Mouse (Mus musculus): ENCODE data around the gene Lrrk1. TPM values are rescaled to one million over a fixed set of nuclear protein-coding genes. Genes with fewer than 3 reads are reported as not detected.

Gene Lrrk1
- polyA plus RNA-seq, 1 experiment from 2014 or later, result 12.4 TPM

GRCm38 (mm10) chr7:66309240-66309949, 78.8 kb downstream of the Lrrk1 start:
- 64% methylated on average over 5 of the region's 5 CpGs for WGBS
- Histone ChIP-seq H3K9ac (no peak overlapping the region), H3K36me3 (0 out of 2 replicates have a peak, but pooled peaks cover 6% of the 10 kb centered on the region), H3K9me3 (no peaks in the 10 kb centered on the region), H3K4me3 (no peak overlapping the region), H3K4me1 (no peaks in the 10 kb centered on the region), H3K27me3 (no peaks in the 10 kb centered on the region), H3K27ac (no peak overlapping the region), H3K4me2 (replicated peaks) (no peak overlapping the region)
- no peak for ATAC-seq (ENCODE audit: insufficient number of reproducible peaks, insufficient read depth, low FRiP score, low TSS enrichment)

GRCm38 (mm10) chr7:66308581-66309239, 79.4 kb downstream of the Lrrk1 start:
- no peaks in the 10 kb centered on the region for H3K4me1 ChIP-seq
- H3K36me3 ChIP-seq, result 0 out of 2 replicates have a peak, but pooled peaks cover 6% of the 10 kb centered on the region
- no peak overlapping the region for H3K4me2 ChIP-seq (replicated peaks)
- no peaks in the 10 kb centered on the region for H3K9me3 ChIP-seq
- no peak overlapping the region for H3K9ac ChIP-seq
- H3K27me3 ChIP-seq, result no peaks in the 10 kb centered on the region
- no peak for ATAC-seq (ENCODE audit: insufficient number of reproducible peaks, insufficient read depth, low FRiP score, low TSS enrichment)
- no peak overlapping the region for H3K4me3 ChIP-seq
- WGBS, result 71% methylated on average over 13 of the region's 13 CpGs
- no peak overlapping the region for H3K27ac ChIP-seq

- 79% methylated on average over 2 of the region's 2 CpGs for WGBS
- H3K9ac ChIP-seq, result no peak overlapping the region
- H3K4me2 ChIP-seq (replicated peaks), result no peak overlapping the region
- H3K36me3 ChIP-seq, result 0 out of 2 replicates have a peak, but pooled peaks cover 6% of the 10 kb centered on the region
- ATAC-seq (ENCODE audit: insufficient number of reproducible peaks, insufficient read depth, low FRiP score, low TSS enrichment), result no peak
- no peaks in the 10 kb centered on the region for H3K9me3 ChIP-seq
- H3K4me3 ChIP-seq, result no peak overlapping the region
- no peaks in the 10 kb centered on the region for H3K4me1 ChIP-seq
- no peaks in the 10 kb centered on the region for H3K27me3 ChIP-seq
- no peak overlapping the region for H3K27ac ChIP-seq
Observed at GRCm38 (mm10) chr7:66307791-66308190, 80.4 kb downstream of the Lrrk1 start.

GRCm38 (mm10) chr7:66305714-66306198, 82.4 kb downstream of the Lrrk1 start:
- Histone ChIP-seq H3K4me1 (no peaks in the 10 kb centered on the region), H3K36me3 (0 out of 2 replicates have a peak, but pooled peaks cover 6% of the 10 kb centered on the region), H3K4me2 (replicated peaks) (no peak overlapping the region), H3K9me3 (no peaks in the 10 kb centered on the region), H3K9ac (no peak overlapping the region), H3K27ac (no peak overlapping the region), H3K4me3 (no peak overlapping the region), H3K27me3 (no peaks in the 10 kb centered on the region)
- 85% methylated on average over 16 of the region's 16 CpGs for WGBS
- ATAC-seq (ENCODE audit: insufficient number of reproducible peaks, insufficient read depth, low FRiP score, low TSS enrichment), result no peak

- H3K9ac ChIP-seq, result no peak overlapping the region
- no peak overlapping the region for H3K27ac ChIP-seq
- WGBS, result 88% methylated on average over 8 of the region's 8 CpGs
- no peaks in the 10 kb centered on the region for H3K4me1 ChIP-seq
- no peak overlapping the region for H3K4me3 ChIP-seq
- 0 out of 2 replicates have a peak, but pooled peaks cover 6% of the 10 kb centered on the region for H3K36me3 ChIP-seq
- H3K9me3 ChIP-seq, result no peaks in the 10 kb centered on the region
- ATAC-seq (ENCODE audit: insufficient number of reproducible peaks, insufficient read depth, low FRiP score, low TSS enrichment), result no peak
- H3K4me2 ChIP-seq (replicated peaks), result no peak overlapping the region
- no peaks in the 10 kb centered on the region for H3K27me3 ChIP-seq
Observed at GRCm38 (mm10) chr7:66304993-66305713, 83.0 kb downstream of the Lrrk1 start.

GRCm38 (mm10) chr7:66303922-66304660, 84.1 kb downstream of the Lrrk1 start:
- no peak overlapping the region for H3K9ac ChIP-seq
- no peaks in the 10 kb centered on the region for H3K9me3 ChIP-seq
- H3K4me1 ChIP-seq, result no peaks in the 10 kb centered on the region
- WGBS, result 91% methylated on average over 14 of the region's 14 CpGs
- no peak overlapping the region for H3K27ac ChIP-seq
- H3K4me3 ChIP-seq, result no peak overlapping the region
- no peak for ATAC-seq (ENCODE audit: insufficient number of reproducible peaks, insufficient read depth, low FRiP score, low TSS enrichment)
- no peaks in the 10 kb centered on the region for H3K27me3 ChIP-seq
- H3K4me2 ChIP-seq (replicated peaks), result no peak overlapping the region
- 0 out of 2 replicates have a peak, but pooled peaks cover 6% of the 10 kb centered on the region for H3K36me3 ChIP-seq

- 0 out of 2 replicates have a peak, but pooled peaks cover 2% of the 10 kb centered on the region for H3K36me3 ChIP-seq
- no peaks in the 10 kb centered on the region for H3K9me3 ChIP-seq
- no peak overlapping the region for H3K27ac ChIP-seq
- WGBS, result 89% methylated on average over 4 of the region's 4 CpGs
- no peak for ATAC-seq (ENCODE audit: insufficient number of reproducible peaks, insufficient read depth, low FRiP score, low TSS enrichment)
- H3K9ac ChIP-seq, result no peak overlapping the region
- no peak overlapping the region for H3K4me3 ChIP-seq
- H3K27me3 ChIP-seq, result no peaks in the 10 kb centered on the region
- no peaks in the 10 kb centered on the region for H3K4me1 ChIP-seq
- no peak overlapping the region for H3K4me2 ChIP-seq (replicated peaks)
Observed at GRCm38 (mm10) chr7:66301486-66301885, 86.7 kb downstream of the Lrrk1 start.

- no peak overlapping the region for H3K4me3 ChIP-seq
- H3K4me2 ChIP-seq (replicated peaks), result no peak overlapping the region
- no peaks in the 10 kb centered on the region for H3K27me3 ChIP-seq
- peak; percentile 72; the same call in 1 of the 2 replicates for ATAC-seq (ENCODE audit: insufficient number of reproducible peaks, insufficient read depth, low FRiP score, low TSS enrichment)
- no peak overlapping the region for H3K27ac ChIP-seq
- H3K36me3 ChIP-seq, result no peaks in the 10 kb centered on the region
- H3K4me1 ChIP-seq, result no peaks in the 10 kb centered on the region
- no peaks in the 10 kb centered on the region for H3K9me3 ChIP-seq
- no peak overlapping the region for H3K9ac ChIP-seq
- 8% methylated on average over 5 of the region's 5 CpGs for WGBS
Observed at GRCm38 (mm10) chr7:66300680-66301079, 87.5 kb downstream of the Lrrk1 start.

- H3K4me1 ChIP-seq, result no peaks in the 10 kb centered on the region; the same call in 1 of the 2 replicates
- H3K4me3 ChIP-seq, result no peak overlapping the region
- no peaks in the 10 kb centered on the region for H3K36me3 ChIP-seq
- no peak overlapping the region for H3K9ac ChIP-seq
- H3K9me3 ChIP-seq, result no peaks in the 10 kb centered on the region
- H3K27me3 ChIP-seq, result no peaks in the 10 kb centered on the region
- no peak overlapping the region for H3K4me2 ChIP-seq (replicated peaks)
- 70% methylated on average over 9 of the region's 9 CpGs for WGBS
- H3K27ac ChIP-seq, result no peak overlapping the region
- ATAC-seq (ENCODE audit: insufficient number of reproducible peaks, insufficient read depth, low FRiP score, low TSS enrichment), result no peak
Observed at GRCm38 (mm10) chr7:66297656-66298021, 90.5 kb downstream of the Lrrk1 start.

GRCm38 (mm10) chr7:66296921-66297655, 91.1 kb downstream of the Lrrk1 start:
- no peaks in the 10 kb centered on the region for H3K36me3 ChIP-seq
- H3K4me2 ChIP-seq (replicated peaks), result no peak overlapping the region
- no peaks in the 10 kb centered on the region; the same call in 1 of the 2 replicates for H3K4me1 ChIP-seq
- H3K9ac ChIP-seq, result no peak overlapping the region
- H3K9me3 ChIP-seq, result no peaks in the 10 kb centered on the region
- 49% methylated on average over 12 of the region's 12 CpGs for WGBS
- H3K27me3 ChIP-seq, result no peaks in the 10 kb centered on the region
- no peak for ATAC-seq (ENCODE audit: insufficient number of reproducible peaks, insufficient read depth, low FRiP score, low TSS enrichment)
- H3K27ac ChIP-seq, result no peak overlapping the region
- no peak overlapping the region for H3K4me3 ChIP-seq

All from embryonic facial prominence, embryonic 12.5 days (tissue).